Mouse (Mus musculus): Measurements from ENCODE around the gene Polr1e.
"Not testable (repeated sequence)": the region's sequence is repeated elsewhere in the genome, so short reads cannot be mapped to it uniquely, and the experiment has no call there.

Gene Polr1e

DNA sequence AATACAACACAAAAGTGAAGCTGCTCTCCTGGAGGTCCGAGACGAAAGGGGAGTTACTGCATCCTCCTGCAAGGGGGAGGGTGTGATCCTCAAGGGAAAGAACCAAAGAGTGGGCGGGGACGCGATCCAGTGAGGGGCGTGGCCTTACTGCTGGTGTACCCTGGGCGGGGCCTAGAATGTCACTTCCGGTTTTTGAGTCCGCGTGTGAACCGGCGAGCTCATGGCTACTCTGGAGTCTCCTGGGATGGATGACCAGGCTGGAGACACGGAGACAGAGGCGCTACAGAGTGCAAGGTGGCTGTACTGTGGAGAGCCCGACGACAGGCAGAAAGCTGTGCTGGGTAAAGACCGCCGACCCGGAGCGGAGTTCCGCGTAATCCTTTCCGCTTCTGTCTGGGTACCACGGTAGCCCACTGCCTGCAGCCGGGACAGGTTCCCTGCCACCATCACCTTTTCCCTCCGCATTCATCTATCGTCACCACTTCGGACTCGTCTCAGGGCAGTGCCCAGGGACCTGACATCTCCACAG, at the start of gene Polr1e:
Gene Polr1e (plus strand): TSS at position 132 of the 529 bp plus-strand sequence.
- peak; percentile 94 for DNase-seq (ENCODE audit: low read depth, low spot score)

DNA sequence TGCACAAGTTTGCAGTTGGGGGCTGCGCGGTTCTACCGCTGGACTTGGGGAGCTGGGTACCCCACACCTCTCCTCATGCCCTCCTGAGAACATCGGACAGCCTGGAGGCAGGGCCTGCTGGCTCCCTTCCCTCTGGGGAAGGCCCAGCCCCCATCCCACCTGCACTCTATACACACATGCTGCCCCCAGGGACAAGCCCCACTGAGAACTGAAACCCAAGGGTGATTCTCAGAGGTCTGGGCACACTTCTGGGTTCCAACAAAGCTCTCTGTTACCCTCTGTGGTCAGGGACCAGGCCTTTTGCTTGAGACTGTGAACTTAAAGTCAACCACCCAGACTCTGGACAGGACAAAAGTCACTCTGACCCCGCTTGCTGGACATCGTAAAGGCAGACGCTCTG, 48.3 kb upstream of the Polr1e start:
- no peak for DNase-seq (ENCODE audit: low read depth, low spot score)

DNA sequence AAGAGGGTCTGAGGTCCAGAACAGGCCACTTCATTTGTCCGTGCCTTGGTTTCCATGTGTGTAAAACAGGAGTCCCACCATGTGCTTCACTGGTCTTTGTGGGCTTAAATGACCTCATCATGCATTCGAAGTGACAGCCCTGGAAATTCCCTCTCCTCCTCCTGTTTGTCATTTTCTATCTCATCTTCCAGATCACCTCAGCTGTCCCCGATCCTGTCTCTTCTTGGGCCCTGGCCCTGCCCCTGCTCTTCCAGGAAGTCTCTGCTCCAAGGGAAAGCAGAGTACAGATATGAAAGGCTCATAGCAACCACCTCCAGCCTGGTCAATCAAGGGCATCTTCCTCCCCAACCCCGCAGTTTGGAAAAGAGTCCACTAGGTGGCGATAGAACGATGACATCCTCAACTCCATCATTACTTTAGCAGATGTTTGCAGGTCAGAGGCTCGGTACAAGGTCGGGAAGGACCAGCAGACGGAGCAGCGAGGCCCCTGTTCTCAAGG, 47.7 kb upstream of the Polr1e start:
- peak; percentile 51 for DNase-seq (ENCODE audit: low read depth, low spot score)

GRCm38 (mm10) chr4:44973450-44973849, 44.9 kb upstream of the Polr1e start:
- DNase-seq (ENCODE audit: low read depth, low spot score): peak; percentile 63

- no peak for DNase-seq (ENCODE audit: low read depth, low spot score)
These were observed 44.5 kb upstream of the Polr1e start for GRCm38 (mm10) chr4:44973871-44974270.

GRCm38 (mm10) chr4:44974331-44974730, 44.1 kb upstream of the Polr1e start:
- no peak for DNase-seq (ENCODE audit: low read depth, low spot score)

DNA sequence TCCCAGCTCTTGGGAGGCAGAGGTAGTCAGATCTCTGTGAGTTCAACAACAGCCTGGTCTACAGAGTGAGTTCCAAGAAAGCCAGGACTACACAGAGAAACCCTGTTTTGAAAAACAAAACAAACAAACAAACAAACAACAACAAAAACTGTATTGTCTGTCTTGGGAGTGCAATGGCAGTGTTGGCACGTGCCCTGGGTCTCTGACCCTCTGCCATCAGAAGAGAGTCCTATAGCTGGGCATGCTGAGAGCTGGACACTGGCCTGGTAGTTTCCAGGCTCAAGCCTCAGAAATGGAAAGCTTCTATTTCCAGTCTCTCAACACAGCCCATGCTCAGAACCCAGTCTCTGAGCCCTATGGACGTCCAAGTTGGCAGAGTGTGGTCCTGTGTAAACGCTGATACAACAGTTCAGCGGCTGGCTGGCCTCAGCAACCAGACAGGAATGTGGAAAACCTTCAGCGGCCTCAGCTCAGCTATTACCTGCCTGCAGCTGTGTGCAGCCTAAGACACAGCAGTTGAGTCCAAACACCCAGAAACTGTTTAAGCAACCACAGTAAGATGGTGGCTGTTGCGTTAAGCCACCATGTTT, 42.3 kb upstream of the Polr1e start:
- no peak for DNase-seq (ENCODE audit: low read depth, low spot score)

GRCm38 (mm10) chr4:44976921-44977710, 41.3 kb upstream of the Polr1e start:
- no peak for DNase-seq (ENCODE audit: low read depth, low spot score)

GRCm38 (mm10) chr4:44978175-44978574, 40.2 kb upstream of the Polr1e start:
- DNase-seq (ENCODE audit: low read depth, low spot score): no peak

DNA sequence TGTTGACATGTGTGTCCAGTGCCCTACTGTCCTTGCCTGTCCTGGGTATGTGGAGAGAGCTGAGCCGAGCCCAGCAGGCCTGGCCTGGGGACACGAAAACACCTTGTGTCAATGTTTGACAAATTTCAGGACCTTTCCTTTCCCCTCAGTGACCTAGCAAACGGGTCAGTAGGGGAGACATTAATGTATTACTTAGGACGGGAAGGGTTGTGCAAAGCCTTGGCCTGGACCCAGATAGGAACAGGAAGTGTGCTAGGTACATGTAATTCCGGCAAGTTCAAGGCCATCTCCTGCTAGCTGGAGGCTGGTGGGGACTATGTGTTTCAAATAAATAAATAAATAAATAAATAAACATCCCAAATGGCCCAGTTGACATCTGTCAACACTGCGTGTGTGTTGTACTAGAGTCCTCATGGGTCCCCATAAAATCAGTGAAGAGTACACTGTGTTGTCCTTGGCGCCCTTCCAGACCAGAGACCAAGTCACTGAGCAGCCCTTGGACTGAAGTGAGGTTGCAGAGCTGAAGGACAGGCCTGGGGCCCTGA, 38.5 kb upstream of the Polr1e start:
- DNase-seq (ENCODE audit: low read depth, low spot score): no peak

- peak; percentile 72 for DNase-seq (ENCODE audit: low read depth, low spot score)
These were observed 37.0 kb upstream of the Polr1e start, which contains the start of gene Grhpr for GRCm38 (mm10) chr4:44981280-44981973. Gene Grhpr (plus strand): TSS chr4:44981395.

DNA sequence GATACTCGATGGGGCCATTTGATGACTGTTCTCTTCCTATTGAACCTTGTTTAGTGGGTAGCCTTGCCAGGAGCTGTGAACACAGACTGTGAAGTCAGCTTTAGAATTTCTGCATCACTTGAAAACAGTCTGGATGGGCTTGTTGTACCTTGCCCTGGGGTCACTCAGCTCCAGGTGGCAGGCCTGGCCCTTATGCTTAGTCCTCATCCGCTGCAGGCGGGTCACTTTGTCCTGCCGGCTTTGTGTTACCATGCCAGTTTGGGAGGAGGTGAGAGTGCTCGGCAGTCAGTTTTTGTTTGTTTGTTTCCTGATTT, 36.5 kb upstream of the Polr1e start:
- no peak for DNase-seq (ENCODE audit: low read depth, low spot score)

GRCm38 (mm10) chr4:44982440-44983130, 35.8 kb upstream of the Polr1e start:
- no peak for DNase-seq (ENCODE audit: low read depth, low spot score)

DNA sequence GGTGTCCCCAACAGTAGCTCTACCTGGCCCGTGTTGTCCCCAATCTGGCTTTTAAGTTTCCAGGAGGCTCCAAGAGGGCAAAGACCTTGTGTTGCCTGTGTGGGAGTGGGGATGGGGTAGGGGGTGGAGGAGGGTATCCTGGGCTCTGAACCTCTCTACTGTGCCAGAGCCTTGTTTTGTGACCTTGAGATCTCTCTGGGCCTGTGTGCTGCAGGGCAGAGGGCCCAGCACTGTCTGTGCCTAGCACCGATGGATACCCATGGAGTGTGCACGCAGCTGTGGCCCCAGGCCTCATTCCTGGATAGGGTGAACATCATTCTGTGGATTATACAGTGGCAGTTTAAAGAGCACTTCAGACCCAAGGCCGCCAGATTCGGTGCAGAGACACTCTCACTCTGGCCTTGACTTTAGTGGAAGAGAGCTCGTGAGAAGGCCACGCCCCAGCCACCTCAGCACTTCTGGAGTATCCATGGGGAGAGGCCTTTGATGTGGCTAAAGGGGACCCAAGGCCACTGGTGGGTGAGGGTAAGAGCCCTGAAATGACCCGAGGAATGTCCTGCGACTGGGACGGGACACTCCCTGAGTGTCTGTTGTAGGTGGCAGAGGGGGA, 35.1 kb upstream of the Polr1e start:
- DNase-seq (ENCODE audit: low read depth, low spot score): no peak

DNA sequence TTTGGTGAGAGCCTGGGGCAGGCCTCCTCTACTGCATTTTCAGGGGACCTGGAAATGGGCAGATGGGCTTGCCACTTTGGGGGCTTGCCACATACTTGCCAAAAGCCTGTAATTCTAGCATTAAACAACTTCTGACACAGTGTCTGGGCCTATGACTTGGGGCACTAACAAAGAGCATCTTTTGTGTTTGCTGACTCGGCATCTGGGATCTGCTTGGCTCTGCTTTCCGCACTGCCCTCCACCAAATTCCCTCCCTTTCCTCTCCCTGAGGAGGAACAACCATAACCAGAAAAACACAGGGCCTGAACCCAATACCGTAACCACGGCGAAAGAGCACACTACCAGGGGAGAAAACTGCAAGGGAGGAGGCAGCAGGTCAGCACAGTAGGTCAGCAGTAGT, 27.8 kb upstream of the Polr1e start:
- no peak for DNase-seq (ENCODE audit: low read depth, low spot score)

GRCm38 (mm10) chr4:44992330-44992729, 26.1 kb upstream of the Polr1e start:
- not testable (repeated sequence) for DNase-seq (ENCODE audit: low read depth, low spot score)

DNA sequence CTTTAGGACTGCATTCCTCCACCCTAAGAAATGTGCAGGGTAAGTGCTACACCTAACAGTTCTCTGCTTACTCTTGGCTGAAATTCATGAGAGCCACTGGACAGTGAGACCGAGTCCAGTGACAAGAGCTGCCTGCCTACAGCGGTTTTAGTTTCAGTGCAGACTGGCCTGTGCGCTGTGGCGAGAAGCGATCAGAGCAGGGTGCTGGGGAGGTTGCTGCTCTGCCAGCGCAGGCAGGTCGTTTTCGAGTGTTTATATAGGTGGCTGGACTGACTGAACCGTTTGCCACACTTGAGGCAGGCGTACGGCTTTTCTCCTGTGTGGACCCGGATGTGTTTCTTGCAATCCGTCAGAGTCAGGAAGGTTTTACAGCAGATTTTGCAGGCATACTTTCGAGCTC, 25.2 kb upstream of the Polr1e start:
- not testable (repeated sequence) for DNase-seq (ENCODE audit: low read depth, low spot score)

GRCm38 (mm10) chr4:44993847-44994246, 24.5 kb upstream of the Polr1e start:
- DNase-seq (ENCODE audit: low read depth, low spot score): peak; percentile 52

- DNase-seq (ENCODE audit: low read depth, low spot score): no peak
These were observed 23.6 kb upstream of the Polr1e start for GRCm38 (mm10) chr4:44994776-44995175.

DNA sequence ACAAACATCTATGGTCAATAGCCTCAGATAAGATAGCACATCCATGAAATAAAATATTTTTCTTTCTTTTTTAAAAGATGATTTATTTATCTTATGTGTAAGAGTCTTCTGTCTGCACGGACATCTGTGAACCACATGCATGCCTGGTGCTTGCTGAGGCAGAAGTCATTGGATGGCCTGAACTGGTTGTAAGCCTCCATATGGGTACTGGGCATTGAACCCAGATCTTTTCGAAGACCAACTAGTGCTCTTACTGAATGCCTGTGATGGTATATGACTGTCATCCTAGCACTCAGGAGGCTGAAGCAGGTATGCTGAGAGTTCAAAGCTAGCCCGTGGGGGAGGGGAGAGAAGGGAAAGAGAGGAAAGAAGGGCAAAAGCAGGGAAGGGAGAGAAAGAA, 20.3 kb upstream of the Polr1e start:
- no peak for DNase-seq (ENCODE audit: low read depth, low spot score)

- no peak for DNase-seq (ENCODE audit: low read depth, low spot score)
These were observed 18.4 kb upstream of the Polr1e start for GRCm38 (mm10) chr4:45000001-45000400.
